Mouse (Mus musculus): ENCODE data around the gene Aoc2.

DNA sequence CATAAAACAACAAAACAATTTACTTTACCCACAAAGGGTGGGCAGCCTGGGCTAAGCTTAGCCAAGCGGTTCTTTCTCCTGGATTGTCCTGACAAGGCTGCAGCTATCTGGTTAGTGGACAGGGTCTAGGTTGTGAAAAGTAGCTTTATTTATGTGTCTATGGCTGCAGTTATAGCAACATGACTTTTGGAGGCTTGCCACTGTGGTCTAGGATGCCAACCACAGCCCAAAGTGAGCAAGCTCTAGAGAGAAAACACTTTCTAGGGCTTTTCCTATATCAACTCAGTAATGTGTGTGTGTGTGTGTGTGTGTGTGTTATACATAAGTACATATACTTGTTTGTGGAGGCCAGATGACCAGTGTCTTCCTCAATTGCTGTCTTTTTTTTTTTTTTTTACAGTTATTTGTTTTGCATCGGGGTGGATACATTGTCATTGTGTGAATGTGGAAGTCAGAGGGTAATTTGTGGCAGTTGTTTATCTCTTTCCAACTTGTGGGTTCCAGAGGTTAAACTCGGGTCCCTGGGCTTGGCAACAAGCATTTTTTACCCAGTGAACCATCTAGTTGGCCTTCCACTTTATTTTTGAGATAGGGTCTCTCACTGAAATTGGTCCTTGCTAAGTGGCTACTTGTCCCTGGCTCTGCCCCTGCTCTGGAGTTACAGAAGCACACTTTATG is 32.8 kb downstream of the Aoc2 start:
- TF ChIP-seq GATA1 (IDR thresholded peaks at IDR 0.05; ENCODE audit: borderline replicate concordance, low read length) (no peak), FLI1 (IDR thresholded peaks at IDR 0.05; ENCODE audit: low read length) (no peak)
